Mouse (Mus musculus) intestine, embryonic 15.5 days (tissue): ENCODE measurements at regions not wholly inside any gene's neighbourhood (a gene's known extent, or its start where the extent isn't known, plus 50 kb on each side); places are given as distances from the start of the nearest gene placed in this dataset.
A peak's percentile ranks its signal among the peaks of the same experiment; 100 is the strongest.

ENCODE experiments used
- ATAC-seq: fragments of 200-750 bp; cut with Nextera tagmentation; 2 replicates; pipeline ENCODE4 v1.8.0; 2017; ENCODE audit warnings: moderate TSS enrichment, moderate library complexity
- H3K27ac ChIP-seq: fragments of 300-500 bp; sonication (generic); 2 replicates; pipeline ENCODE4 v1.5.1; 2015; ENCODE audit warnings: mild to moderate bottlenecking, inconsistent platforms
- H3K27me3 ChIP-seq: fragments of 300-500 bp; sonication (generic); replicated peaks from 2 replicates; pipeline ENCODE4 v1.6.1; 2015; ENCODE audit warnings: inconsistent platforms
- H3K36me3 ChIP-seq: fragments of 300-500 bp; sonication (generic); 2 replicates; pipeline ENCODE4 v1.6.1; 2015; ENCODE audit warnings: inconsistent platforms
- H3K4me1 ChIP-seq: fragments of 300-500 bp; sonication (generic); replicated peaks from 2 replicates; pipeline ENCODE4 v1.6.1; 2015; ENCODE audit warnings: inconsistent platforms
- H3K4me2 ChIP-seq: fragments of 300-500 bp; sonication (generic); replicated peaks from 2 replicates; pipeline ENCODE4 v1.6.1; 2015; ENCODE audit warnings: mild to moderate bottlenecking, inconsistent platforms
- H3K4me3 ChIP-seq: fragments of 300-500 bp; sonication (generic); replicated peaks from 2 replicates; pipeline ENCODE4 v1.5.1; 2015; ENCODE audit warnings: inconsistent platforms
- H3K9ac ChIP-seq: fragments of 300-500 bp; sonication (generic); 2 replicates; pipeline ENCODE4 v1.6.1; 2015; ENCODE audit warnings: inconsistent platforms
- H3K9me3 ChIP-seq: fragments of 300-500 bp; sonication (generic); 2 replicates; pipeline ENCODE4 v1.6.1; 2016; ENCODE audit warnings: inconsistent platforms
- WGBS: fragments of 180-500 bp; shearing (Covaris S2); methylation state at CpG from one replicate; pipeline ENCODE4 v1.1.7; 2015; 5-methylcytosine and 5-hydroxymethylcytosine counted together

DNA sequence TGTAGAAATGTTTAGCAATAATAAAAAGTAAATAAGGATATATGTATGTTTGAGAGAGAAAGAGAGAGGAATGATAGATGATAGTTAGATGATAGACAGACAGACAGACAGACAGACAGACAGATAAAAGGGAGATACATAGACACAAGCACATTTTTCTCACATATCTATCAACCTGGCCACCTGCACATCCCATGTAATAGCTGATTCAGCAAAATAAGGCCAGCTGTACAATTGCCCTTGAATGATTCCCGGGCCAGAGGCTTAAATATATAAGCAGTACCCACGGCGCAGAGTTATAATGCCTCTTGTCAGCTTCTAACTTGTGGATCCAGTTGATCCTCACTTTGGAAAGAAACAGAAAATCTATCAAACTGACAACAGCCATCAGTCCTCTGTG lies 178.5 kb downstream of the Tmem114 start:
- no peak for ATAC-seq

DNA sequence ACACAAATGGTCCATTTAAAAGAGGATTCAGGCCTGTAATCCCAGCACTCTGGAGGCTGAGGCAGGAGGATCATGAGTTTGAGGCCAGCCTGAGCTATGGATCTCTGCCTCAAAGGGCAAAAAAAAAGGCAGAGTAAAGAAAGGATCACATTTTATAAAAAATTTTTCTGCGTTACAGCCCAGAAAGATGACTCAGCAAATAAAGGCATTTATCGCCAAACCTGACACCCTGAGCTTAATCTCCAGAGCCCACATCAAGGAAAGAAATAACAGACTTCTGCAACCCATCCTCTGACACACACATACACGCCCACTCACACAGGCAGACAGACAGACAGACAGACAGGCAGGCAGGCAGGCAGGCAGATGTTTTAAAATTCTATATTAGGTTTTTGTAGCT lies 179.3 kb downstream of the Tmem114 start:
- no peak overlapping the region for H3K4me2 ChIP-seq
- H3K9ac ChIP-seq: no peak overlapping the region
- H3K9me3 ChIP-seq: no peaks in the 10 kb centered on the region
- no peak for ATAC-seq
- no peaks in the 10 kb centered on the region for H3K27me3 ChIP-seq
- WGBS: 76% methylated on average over 3 of the region's 3 CpGs
- H3K36me3 ChIP-seq: no peaks in the 10 kb centered on the region
- no peak overlapping the region for H3K27ac ChIP-seq
- H3K4me3 ChIP-seq: no peak overlapping the region
- H3K4me1 ChIP-seq: no peaks in the 10 kb centered on the region

More for the DNA sequence above, 178.5 kb downstream of the Tmem114 start:
- Histone ChIP-seq H3K9ac (no peak overlapping the region), H3K27ac (no peak overlapping the region), H3K36me3 (no peaks in the 10 kb centered on the region), H3K9me3 (no peaks in the 10 kb centered on the region), H3K4me2 (no peak overlapping the region), H3K27me3 (no peaks in the 10 kb centered on the region), H3K4me1 (no peaks in the 10 kb centered on the region), H3K4me3 (no peak overlapping the region)
- 86% methylated on average over 3 of the region's 3 CpGs for WGBS

DNA sequence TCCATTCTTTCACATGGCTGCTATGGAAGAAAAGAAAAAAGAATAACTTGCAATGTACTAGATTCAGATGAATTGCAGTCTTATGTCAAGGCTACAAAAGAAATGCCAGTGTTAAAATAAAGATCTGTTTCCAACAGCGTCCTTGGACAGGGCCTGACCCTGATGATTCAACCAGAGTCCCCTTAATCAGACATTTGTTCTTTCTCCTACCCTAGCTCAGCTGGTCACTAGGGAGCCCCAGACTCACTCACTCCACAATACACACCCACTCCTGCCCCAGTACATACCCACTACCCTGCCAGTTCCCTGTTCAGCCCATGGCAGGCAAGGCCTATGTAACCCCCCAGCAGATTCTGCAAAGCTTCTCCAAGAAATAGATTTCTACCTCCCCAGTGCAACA lies 190.6 kb downstream of the Tmem114 start:
- Histone ChIP-seq H3K9me3 (no peaks in the 10 kb centered on the region), H3K27me3 (no peaks in the 10 kb centered on the region), H3K4me1 (no peaks in the 10 kb centered on the region), H3K36me3 (no peaks in the 10 kb centered on the region), H3K4me3 (no peak overlapping the region), H3K4me2 (no peak overlapping the region), H3K27ac (no peak overlapping the region), H3K9ac (no peak overlapping the region)
- no peak for ATAC-seq
- WGBS: 66% methylated on average over 1 of the region's 1 CpGs

DNA sequence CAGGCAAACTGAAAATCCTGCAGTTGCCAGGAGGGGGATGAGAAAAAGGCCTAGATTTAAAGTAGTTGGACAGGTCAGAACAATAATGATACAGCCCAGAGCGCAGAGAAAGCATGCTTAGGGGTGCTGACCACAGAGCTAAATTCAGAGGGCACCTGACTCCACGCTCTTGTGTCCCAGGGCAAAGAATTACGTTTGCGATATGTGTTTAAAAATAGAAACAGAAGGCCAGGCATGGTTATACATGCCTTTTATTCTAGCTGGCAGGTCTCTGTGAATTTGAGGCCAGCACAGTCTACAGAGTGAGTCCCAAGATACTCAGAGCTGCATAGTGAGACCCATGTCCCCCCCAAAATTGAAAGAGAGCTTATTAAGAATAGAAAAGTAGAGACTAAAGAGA lies 192.9 kb downstream of the Tmem114 start:
- no peak overlapping the region for H3K9ac ChIP-seq
- ATAC-seq: no peak
- H3K9me3 ChIP-seq: no peaks in the 10 kb centered on the region
- H3K27ac ChIP-seq: no peak overlapping the region
- no peak overlapping the region for H3K4me2 ChIP-seq
- no peaks in the 10 kb centered on the region for H3K4me1 ChIP-seq
- 70% methylated on average over 4 of the region's 4 CpGs for WGBS
- H3K27me3 ChIP-seq: no peaks in the 10 kb centered on the region
- no peaks in the 10 kb centered on the region for H3K36me3 ChIP-seq
- no peak overlapping the region for H3K4me3 ChIP-seq

DNA sequence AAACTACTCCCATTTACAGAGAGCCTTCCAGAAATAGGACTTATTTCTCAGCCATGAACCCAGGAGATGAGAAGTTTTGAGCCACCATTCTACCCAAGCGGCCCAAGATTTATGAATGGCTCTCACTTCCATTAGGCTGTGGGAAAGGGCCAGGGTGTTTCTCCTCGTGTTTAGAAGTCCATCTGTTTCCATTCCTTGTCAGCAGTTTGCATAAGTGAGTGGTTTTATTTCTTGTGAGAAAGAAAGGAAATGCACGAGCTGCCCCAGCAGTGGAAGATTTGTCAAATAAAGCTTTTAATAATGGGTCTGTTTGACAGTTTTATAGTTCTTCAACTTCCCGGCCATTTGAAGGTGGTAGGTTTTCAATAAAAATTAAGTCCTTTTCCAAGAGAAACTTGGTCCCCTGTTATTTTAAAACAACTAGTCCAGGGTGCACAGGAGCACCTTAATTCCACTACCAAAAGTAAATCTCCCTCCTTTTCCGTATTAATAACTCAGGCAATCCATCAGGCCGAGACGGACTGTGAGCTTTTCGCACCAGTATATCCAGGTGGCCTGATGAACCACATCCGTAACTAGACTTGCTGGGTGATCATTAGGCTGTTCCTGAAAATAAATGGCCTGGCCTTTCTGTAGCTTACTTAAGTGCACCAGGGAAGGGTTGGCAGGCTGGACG lies 201.2 kb downstream of the Tmem114 start:
- no peak overlapping the region for H3K4me3 ChIP-seq

DNA sequence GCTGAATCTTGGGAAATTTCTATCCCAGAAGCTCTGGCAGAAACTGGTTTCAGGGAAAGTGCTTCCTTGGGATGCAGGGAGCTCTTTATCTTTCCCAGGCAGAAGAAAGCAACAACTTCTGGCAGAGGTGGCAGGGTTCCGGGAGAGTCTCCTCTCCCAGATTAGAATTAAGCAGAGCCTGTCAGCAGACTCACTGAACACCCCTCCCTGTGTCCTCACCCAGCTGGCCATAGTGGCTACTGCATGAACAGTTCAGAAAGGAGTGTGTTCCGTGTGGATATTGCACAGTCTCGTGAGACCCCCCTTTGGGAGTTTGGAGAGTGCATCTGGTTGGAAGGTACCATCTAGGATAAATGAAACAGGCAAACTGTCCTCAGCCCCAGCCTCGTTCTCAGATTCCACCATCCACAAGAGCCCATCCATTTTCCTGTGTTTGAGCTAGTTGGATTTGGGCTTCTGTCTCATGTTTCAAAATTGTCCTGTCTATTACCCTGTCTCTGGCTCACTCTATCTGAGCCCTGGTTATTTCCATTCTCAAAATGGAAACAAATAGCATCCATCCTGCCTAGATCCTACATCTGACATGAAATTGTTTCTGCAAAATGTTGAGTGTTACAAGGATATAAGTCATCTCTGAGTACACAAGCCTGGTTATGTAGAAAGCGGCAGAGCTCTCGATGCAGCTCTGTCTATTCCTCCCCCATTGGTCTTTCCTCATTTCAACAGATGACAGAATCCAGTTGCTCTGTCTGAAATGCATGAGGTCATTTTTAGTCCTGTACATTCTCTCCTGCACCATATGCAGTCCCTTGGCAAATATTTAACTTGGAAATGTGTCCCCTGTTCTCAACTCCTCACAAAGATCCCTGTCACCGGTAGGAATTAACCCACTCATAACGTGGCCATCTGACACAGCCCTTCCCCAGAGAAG lies 216.4 kb downstream of the Tmem114 start:
- H3K27ac ChIP-seq: peak overlapping the region; percentile 44; the same call in 1 of the 2 replicates
- H3K4me3 ChIP-seq: no peak overlapping the region
- no peaks in the 10 kb centered on the region for H3K4me1 ChIP-seq
- no peaks in the 10 kb centered on the region for H3K9me3 ChIP-seq
- 33% methylated on average over 8 of the region's 8 CpGs for WGBS
- H3K9ac ChIP-seq: no peak overlapping the region
- no peaks in the 10 kb centered on the region for H3K36me3 ChIP-seq
- ATAC-seq: peak; percentile 78
- no peak overlapping the region for H3K4me2 ChIP-seq
- no peaks in the 10 kb centered on the region for H3K27me3 ChIP-seq

More for the DNA sequence above, 201.2 kb downstream of the Tmem114 start:
- no peak for ATAC-seq
- H3K27ac ChIP-seq: no peak overlapping the region
- no peak overlapping the region for H3K9ac ChIP-seq
- no peaks in the 10 kb centered on the region for H3K9me3 ChIP-seq
- 40% methylated on average over 10 of the region's 10 CpGs for WGBS
- no peaks in the 10 kb centered on the region for H3K4me1 ChIP-seq
- H3K36me3 ChIP-seq: no peaks in the 10 kb centered on the region
- no peaks in the 10 kb centered on the region for H3K27me3 ChIP-seq
- no peak overlapping the region for H3K4me2 ChIP-seq

DNA sequence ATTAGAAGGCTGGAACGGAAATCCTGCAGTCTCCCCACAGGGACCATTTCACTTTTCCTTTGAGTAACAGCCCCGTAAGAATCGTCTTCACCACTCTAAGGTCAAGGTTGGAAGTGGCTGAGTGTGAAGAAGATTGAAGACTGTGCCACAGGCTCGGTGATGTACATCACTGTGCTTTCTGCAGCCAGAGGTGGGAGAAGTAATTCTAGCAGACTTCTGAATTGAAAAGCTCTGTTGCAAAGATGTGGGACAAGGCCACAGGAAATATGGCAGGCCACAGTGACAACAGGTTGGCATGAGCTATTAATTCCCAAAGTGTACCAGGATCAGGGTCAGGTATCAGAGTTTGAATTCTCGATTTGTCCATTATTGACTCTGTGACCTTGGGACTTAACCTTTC lies 219.9 kb downstream of the Tmem114 start:
- Histone ChIP-seq H3K9ac (no peak overlapping the region), H3K27ac (no peak overlapping the region), H3K36me3 (no peaks in the 10 kb centered on the region), H3K4me2 (no peak overlapping the region), H3K4me1 (no peaks in the 10 kb centered on the region), H3K9me3 (no peaks in the 10 kb centered on the region), H3K4me3 (no peak overlapping the region), H3K27me3 (no peaks in the 10 kb centered on the region)
- 74% methylated on average over 5 of the region's 5 CpGs for WGBS
- ATAC-seq: no peak

DNA sequence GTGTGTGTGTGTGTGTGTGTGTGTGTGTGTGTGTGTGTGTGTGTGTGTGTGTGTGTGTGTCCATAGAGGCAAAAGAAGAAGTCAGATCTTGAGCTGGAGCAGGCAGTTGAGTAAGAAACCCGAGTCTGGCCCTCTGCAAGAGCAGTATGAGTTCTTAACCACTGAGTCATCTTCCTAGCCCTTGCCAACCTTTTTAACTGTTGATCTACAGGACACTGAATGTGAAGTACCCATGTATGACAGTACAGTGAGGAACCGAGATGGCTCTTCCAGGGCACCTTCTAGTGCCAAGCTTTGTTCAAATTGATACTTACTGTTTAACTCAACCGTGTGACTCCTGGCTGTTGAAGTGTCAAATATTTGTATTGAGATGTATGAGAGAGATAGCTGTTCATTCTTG lies 223.6 kb downstream of the Tmem114 start:
- Histone ChIP-seq H3K9ac (no peak overlapping the region), H3K27me3 (no peaks in the 10 kb centered on the region), H3K36me3 (no peaks in the 10 kb centered on the region), H3K27ac (no peak overlapping the region), H3K4me3 (no peak overlapping the region), H3K9me3 (no peaks in the 10 kb centered on the region), H3K4me1 (no peaks in the 10 kb centered on the region), H3K4me2 (no peak overlapping the region)
- ATAC-seq: no peak
- 78% methylated on average over 3 of the region's 3 CpGs for WGBS

DNA sequence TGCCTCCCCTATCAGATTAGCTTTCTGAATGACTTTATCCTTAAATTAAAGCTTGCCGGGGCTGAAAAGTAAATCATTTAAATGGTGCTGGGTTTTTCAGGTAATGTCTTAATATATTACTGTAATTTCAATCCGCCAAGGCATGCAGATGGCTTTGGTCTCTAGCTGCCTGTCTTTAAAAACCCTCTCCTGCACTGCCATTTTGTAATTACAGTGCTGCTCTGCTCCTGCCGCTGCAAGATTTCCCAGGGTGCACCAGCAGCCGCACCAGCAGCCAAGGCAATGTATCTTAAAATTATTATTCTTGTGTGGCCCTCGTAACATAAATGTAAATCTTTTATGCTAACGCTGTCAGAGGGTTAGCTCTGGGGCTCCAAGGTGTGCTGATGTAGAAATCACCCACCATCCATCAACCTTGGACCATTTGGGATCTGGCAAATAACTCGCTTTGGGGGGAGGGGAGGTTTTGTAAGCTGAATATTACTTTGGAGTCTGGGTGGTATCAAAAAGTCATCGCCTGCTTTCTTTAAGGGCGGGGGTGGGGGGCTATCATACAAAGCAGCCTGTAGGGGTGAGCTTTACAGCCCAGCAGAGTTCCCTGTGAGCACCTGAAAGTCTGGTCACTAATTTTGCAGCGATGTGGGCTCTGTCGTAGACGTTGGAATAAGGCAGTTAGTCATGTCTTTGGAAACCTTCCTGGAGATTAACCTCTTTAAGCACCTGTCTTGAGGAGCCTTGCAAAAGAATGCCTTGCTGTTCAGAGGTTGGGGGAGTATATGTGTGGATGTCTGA lies 226.0 kb downstream of the Tmem114 start:
- WGBS: 54% methylated on average over 12 of the region's 12 CpGs
- Histone ChIP-seq H3K27ac (no peak overlapping the region), H3K4me2 (no peak overlapping the region), H3K9ac (no peak overlapping the region), H3K4me1 (no peaks in the 10 kb centered on the region), H3K36me3 (no peaks in the 10 kb centered on the region), H3K9me3 (no peaks in the 10 kb centered on the region), H3K27me3 (no peaks in the 10 kb centered on the region), H3K4me3 (no peak overlapping the region)
- no peak for ATAC-seq

DNA sequence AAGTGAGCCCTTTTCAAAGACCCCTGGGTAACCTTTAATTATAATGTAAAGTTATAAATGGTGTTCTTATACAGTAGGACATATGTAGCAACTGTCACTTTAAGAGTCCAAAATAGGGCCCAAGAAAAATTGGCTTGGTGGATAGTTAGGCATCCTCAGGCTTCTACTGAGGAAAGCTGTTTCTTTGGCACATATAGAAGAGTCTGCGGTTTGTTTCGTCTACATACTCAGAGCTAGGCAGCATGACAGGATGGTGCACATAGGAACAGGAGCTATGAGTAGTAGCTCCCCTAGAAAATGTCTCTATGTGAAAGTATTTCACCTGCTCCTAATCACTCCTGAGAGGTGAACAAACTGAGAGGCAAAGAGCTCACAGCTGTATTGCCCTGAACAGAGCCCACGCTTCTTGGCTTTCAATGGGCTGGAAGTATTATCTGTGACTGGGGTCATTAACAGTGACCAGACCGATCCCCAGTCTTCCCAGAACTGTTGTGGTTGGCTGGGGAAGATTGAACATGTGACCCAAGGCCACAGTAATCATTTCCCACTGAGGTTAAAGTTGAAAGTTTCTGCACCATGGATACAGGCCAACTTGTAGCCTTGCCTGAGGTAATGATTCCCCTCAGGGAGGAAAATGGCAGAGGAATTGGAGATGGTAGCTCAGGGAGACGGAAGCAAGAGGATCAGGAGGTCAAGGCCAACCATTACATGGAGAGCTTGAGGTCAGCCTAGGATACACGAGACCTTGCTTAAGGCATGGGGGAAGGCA lies 235.3 kb downstream of the Tmem114 start:
- H3K4me2 ChIP-seq: no peak overlapping the region
- no peak overlapping the region for H3K4me3 ChIP-seq
- H3K9ac ChIP-seq: no peak overlapping the region
- H3K27me3 ChIP-seq: no peaks in the 10 kb centered on the region
- H3K27ac ChIP-seq: no peak overlapping the region
- WGBS: 74% methylated on average over 6 of the region's 6 CpGs
- H3K4me1 ChIP-seq: no peaks in the 10 kb centered on the region
- no peaks in the 10 kb centered on the region for H3K36me3 ChIP-seq
- no peaks in the 10 kb centered on the region for H3K9me3 ChIP-seq
- ATAC-seq: no peak

DNA sequence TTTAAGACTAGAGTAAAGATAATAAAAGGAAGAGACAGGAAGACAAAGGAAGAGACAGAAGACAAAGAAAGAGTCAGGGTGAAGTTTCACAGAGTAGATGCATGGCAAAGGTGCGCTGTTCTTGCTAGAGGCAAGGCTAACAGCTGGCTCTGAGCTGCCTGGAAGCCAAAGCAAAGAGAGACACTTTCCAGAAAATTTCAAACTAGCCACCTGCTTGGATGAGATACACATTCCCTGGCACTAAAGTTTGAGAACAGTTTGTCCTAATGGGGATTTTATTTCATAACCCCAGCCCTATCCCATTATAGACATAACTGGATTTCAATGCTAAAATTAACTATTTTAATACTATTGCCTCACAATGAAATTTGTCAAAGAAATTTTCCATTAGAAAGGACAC lies 235.9 kb downstream of the Tmem114 start:
- no peak for ATAC-seq
- Histone ChIP-seq H3K4me3 (no peak overlapping the region), H3K4me1 (no peaks in the 10 kb centered on the region), H3K36me3 (no peaks in the 10 kb centered on the region), H3K9ac (no peak overlapping the region), H3K9me3 (no peaks in the 10 kb centered on the region), H3K27me3 (no peaks in the 10 kb centered on the region), H3K4me2 (no peak overlapping the region), H3K27ac (no peak overlapping the region)
- 84% methylated on average over 1 of the region's 1 CpGs for WGBS

DNA sequence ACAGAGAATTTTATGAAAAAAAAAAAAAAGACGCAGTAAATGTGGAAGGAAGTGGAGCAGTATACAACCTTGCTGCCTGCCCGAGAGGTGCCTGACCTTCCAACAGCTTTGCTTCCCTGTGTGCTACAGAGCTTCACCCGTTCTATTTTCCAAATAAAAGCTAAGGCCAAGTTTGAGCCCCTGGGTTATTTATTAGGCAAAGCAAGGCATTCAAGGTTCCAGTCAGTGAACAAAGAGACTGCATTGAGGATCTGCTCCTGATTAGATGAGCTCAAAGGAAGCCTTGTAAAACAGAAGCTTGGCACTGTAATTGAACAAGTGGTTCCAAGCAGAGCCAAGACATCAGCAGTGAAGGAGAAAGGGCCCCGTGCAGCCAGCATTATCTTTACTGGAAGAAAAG lies 236.4 kb downstream of the Tmem114 start:
- Histone ChIP-seq H3K36me3 (no peaks in the 10 kb centered on the region), H3K4me3 (no peak overlapping the region), H3K4me1 (no peaks in the 10 kb centered on the region), H3K4me2 (no peak overlapping the region), H3K27ac (no peak overlapping the region), H3K9ac (no peak overlapping the region), H3K9me3 (no peaks in the 10 kb centered on the region), H3K27me3 (no peaks in the 10 kb centered on the region)
- 71% methylated on average over 4 of the region's 4 CpGs for WGBS
- no peak for ATAC-seq
